Mouse (Mus musculus): ENCODE measurements at regions not wholly inside any gene's neighbourhood (a gene's known extent, or its start where the extent isn't known, plus 50 kb on each side); places are given as distances from the start of the nearest gene placed in this dataset.

- DNase-seq (ENCODE audit: low read depth in 1 of 2, low spot score in 2 of 2): no peak
Measured at GRCm38 (mm10) chr7:113441906-113442305, 53.5 kb upstream of the Pth start.

- DNase-seq (ENCODE audit: low read depth in 1 of 2, low spot score in 2 of 2): peak in 1 of 2 experiments; percentile 9
Measured at GRCm38 (mm10) chr7:113443566-113443965, 55.2 kb upstream of the Pth start.

- DNase-seq (ENCODE audit: low read depth in 1 of 2, low spot score in 2 of 2): no peak
Measured at GRCm38 (mm10) chr7:113444991-113445390, 56.6 kb upstream of the Pth start.

GRCm38 (mm10) chr7:113460406-113460805 is 53.2 kb upstream of the Far1 start:
- no peak for DNase-seq (ENCODE audit: low read depth in 1 of 2, low spot score in 2 of 2)

GRCm38 (mm10) chr7:113462286-113462685 is 51.3 kb upstream of the Far1 start:
- DNase-seq (ENCODE audit: low read depth in 1 of 2, low spot score in 2 of 2): no peak

Data from monocyte, adult 2 months (primary cell).